Mouse (Mus musculus) bone marrow, adult 2 months (tissue): ENCODE data around the gene Abhd4.

Source experiments
- CTCF ChIP-seq: fragments of 200-500 bp; IDR thresholded peaks from 2 replicates; pipeline ENCODE4 v1.5.1; 2011; ENCODE audit warnings: low read length, control low read depth; ENCODE audit not compliant: control insufficient read depth, insufficient read depth
- POLR2A ChIP-seq: fragments of 200-500 bp; IDR thresholded peaks from 2 replicates; pipeline ENCODE4 v1.6.1; 2011; ENCODE audit warnings: low read depth, mild to moderate bottlenecking, control low read depth, low read length, borderline replicate concordance; ENCODE audit not compliant: control insufficient read depth

- TF ChIP-seq CTCF (no peak), POLR2A (no peak)
Observed at GRCm38 (mm10) chr14:54224484-54225467, 29.2 kb upstream of the Abhd4 start.
